Mouse (Mus musculus) CD4-positive, CD25-positive, alpha-beta regulatory T cell, adult 9 weeks (primary cell): Measurements from ENCODE around the gene St8sia4. TPM values are rescaled to one million over a fixed set of nuclear protein-coding genes. Genes with fewer than 3 reads are reported as not detected.

Experiments
- polyA plus RNA-seq: library from polyadenylated mRNA; unstranded; fragments of 100-300 nt; shearing (Covaris generic); gene quantifications from one replicate; pipeline ENCODE4 v1.2.1, GENCODE M21; 2017

Gene St8sia4
- 82.0 TPM for polyA plus RNA-seq

GRCm38 (mm10) chr1:95667435-95668252, at the start of gene St8sia4:
TSS of gene St8sia4 (minus strand) at chr1:95667571.

